Mouse (Mus musculus): Measurements from ENCODE around the gene Lonrf2. TPM values are rescaled to one million over a fixed set of nuclear protein-coding genes. Genes with fewer than 3 reads are reported as not detected.
A peak's percentile ranks its signal among the peaks of the same experiment; 100 is the strongest.

Lonrf2 gene
- total RNA-seq, 1 experiment from 2014 or later = 0.18 TPM

DNA sequence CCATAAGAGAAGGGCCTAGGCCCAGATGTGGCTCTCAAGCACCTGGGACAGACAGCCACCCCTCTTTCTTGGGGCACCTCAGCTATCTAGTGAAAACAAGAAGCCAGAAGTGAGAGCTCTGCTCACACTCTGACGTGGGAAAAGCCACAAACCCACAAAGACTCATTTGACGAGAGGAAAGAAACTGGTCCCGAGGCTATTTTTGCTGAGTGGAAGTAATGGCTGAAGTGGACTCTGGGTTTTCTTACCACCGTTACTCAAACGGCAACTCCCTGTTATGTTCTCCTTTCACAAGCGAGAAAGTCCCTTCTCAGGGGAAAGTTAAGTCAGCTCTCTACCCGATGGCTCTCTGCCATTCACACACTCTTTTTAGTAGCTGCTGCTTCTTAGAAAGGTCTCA lies 59.0 kb downstream of the Lonrf2 start:
- peak; percentile 77 for ATAC-seq (replicated peaks; ENCODE audit: low read depth, poor library complexity, severe bottlenecking)

DNA sequence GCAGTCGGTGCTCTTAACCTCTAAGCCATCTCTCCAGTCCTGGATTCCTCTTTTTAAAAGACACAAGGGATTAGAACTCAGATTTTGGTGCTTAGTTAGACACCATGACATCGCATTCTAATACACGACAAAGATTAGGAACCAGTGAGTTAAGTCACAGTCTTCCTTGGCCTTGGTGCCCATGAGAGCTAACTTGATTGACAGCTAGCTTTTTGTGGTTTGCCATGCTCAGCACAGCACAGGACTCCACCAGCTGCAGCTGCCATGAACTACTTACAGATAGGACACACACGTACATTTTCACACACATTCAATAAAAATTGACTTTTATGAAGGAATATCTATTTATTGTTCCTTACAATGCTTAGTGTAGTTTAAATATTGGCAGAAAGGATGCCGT lies 60.8 kb downstream of the Lonrf2 start:
- peak; percentile 55 for ATAC-seq (replicated peaks; ENCODE audit: low read depth, poor library complexity, severe bottlenecking)

DNA sequence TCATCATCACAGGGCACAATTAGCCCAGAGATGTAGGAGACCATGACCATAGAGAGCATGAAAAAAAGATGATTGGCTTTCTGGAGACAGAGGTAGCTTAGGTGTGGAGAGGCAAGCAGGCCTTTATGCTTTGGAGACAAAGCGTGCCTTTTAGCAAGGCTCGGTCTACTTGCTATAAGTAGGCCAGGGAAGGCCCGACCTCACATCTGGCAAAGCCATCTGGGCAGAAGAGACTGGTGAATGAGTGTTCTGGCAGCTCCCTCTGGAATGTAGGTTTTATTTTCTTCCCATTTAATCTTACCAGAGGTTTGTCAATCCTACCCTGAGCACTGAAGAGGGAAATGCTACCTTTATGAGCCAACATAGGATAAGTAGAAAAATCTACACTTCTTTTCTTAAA lies 65.8 kb downstream of the Lonrf2 start:
- no peak for ATAC-seq (replicated peaks; ENCODE audit: low read depth, poor library complexity, severe bottlenecking)

DNA sequence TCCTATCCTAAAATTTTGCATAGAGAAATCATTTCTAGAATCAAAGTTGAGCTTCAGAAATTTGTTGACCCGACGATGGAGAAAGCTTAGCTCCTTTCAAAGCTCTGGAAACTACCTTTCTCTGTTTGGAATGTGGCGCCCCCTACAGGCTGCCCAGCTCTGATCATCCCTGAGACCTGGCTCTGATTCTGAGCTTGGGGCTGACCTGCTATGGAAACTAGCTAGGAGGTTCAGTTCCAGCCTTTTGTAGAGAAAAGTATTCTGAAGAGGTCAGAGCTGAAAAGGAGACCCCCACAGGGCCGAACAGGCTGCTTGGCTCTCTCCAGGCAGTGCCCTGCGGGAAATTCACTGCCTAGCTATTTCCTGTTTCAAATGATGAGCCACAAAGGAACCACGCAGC lies 66.6 kb downstream of the Lonrf2 start:
- peak; percentile 29; the same call in 1 of the 2 replicates for ATAC-seq (replicated peaks; ENCODE audit: low read depth, poor library complexity, severe bottlenecking)

DNA sequence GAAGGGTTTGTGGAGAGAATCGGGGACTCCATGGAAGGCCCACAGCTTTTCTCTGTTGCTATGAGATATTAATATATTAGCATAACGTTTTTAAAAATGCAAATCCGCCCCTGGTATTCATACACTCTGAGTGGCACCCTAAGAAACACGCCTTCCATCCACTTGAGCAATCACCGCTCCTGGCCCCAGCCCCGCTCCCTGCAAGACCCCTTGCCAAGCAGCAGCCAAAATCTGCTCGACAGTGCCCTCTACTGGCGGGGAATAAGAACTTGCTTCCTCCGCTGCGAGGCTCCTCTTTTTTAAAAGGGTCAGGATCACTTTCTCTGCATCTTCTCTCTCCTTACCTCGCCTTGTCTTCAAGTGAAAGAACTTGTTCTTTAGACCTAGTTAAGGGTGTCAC lies 68.7 kb downstream of the Lonrf2 start:
- peak; percentile 67 for ATAC-seq (replicated peaks; ENCODE audit: low read depth, poor library complexity, severe bottlenecking)

DNA sequence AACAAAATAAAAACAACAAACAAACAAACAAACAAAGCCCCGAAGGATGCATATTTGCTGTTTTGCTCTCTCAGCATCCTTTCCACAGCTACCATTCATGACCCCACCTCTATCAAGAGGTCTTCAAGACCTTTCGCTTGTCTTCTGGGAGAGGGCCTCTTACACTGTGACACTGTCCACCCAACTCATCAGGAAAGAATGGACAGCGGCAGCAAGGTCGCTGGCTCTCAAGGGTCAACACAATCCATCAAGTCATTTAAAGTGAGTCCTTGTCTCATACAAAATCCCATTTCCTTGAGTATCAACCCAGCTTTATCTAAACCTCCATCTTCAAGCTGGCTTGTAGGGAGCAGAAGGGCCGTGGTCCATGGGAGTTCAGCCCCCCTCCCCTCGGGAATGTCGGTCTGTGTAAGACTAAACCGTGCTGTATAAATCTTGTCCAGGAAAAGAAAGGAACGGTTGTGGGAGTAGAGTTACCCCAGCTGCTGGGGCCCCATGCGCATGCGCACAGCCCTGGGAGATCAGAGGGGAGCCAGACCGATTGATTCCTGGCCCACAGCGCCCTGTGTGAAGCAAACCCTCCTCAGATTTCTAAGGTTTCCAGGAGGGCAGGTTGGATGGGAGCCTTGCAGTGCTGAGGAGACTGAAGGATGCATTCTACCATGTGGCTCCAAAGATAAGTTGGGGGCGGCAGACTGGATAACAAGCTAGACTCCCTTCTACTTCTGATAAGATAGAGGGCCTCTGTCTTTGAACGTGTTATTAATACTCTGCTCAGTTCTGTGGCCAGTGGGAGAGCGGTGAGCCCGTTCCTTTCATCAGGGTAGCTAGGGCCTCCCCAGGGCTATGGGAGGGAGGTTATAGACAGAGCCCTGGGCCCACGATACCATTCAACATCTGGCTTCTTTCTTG lies 69.6 kb downstream of the Lonrf2 start:
- ATAC-seq (replicated peaks; ENCODE audit: low read depth, poor library complexity, severe bottlenecking) = peak; percentile 74

DNA sequence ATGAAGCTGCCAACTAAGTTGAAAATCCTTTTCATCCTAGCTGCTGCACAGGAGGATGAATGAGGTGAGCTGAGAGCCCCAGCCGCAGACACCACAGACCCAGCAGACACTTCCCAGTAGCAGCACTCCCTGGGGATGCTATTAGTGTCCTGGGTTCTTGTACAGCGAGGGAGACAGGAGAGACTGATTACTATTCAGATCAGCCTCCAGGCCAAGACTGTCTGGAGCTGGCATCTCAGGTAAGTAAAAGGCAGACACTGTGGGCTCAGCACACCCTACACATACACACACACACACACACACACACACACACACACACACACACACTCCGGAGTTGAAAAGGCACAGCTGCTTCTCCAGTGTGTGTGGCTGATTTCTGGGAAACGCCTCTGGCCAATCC lies 70.3 kb downstream of the Lonrf2 start:
- no peak for ATAC-seq (replicated peaks; ENCODE audit: low read depth, poor library complexity, severe bottlenecking)

DNA sequence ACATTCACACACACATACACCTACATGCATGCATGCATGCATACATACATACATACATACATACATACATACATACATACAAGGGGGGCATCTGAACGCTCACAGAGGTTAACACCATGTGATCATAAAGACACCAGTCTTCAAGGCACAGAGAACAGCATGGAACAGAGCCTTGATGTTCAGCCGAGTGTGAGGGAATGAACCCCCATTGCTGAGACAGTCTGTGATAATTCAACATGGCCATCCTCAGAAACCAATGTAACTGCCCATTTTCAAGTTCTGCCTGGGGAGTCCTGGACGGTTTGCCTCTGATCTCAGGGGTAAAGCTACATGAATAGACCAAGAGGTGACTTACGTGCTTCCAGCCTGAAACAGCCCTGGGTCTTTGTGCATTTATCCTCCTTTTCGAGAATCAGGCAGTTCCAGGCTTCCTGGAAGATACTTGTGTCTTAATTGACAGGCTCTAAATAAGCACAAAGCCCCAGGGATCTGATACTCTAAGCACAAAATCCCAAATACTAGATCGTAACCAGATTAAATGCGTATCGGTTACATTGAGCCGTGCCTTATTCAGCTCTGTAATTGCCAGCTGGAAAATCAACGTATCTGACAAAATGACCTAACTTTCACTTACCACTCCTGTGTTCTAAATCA lies 72.4 kb downstream of the Lonrf2 start:
- ATAC-seq (replicated peaks; ENCODE audit: low read depth, poor library complexity, severe bottlenecking) = no peak

DNA sequence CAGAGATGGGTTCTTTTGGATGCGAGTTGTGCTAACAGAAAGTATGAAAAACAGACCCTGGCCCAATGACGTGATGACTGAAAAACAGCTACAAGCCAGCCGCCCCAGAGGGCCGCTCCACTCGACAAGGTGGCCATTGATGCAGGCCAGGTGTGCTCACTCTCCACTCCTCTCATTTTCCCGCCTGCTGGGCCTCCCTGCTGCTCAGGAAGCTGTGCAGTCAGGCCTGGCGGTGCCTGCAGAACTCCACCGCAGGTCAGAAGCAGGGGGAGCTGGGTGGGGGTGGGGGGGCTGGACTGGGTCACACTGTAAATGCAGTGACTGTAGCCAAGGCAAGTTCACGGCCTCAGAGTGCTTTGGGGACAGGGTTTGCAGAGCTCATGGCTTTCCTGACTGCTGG lies 76.1 kb downstream of the Lonrf2 start:
- no peak for ATAC-seq (replicated peaks; ENCODE audit: low read depth, poor library complexity, severe bottlenecking)

DNA sequence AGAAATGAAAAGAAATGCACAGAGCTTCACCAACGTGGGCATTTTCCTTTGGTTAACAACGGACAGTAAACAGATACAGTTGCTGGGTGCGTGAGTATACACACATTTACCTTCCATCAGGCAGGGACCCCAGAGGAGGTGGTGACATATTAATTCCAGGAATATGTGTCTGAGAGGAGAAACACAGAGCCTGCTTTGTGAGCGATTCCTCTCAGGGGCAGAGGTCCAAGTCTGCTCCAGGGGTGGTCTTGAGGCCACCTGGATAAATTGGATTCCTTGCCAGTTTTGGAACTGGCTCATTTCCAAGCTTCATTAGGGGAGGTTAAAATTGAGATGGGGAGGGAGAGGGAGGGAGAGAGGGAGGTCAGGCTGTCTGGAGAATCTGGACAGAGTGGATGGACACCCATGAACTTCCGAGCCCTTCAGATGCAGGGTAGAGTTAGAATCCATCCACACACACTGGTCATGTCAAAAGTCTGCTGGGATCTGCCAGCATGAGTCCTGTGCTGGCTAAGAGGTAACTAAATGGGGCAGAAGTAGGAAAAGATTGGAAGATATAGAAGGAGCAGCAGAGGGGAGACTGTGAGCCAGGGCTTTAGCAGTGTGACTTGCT lies 78.6 kb downstream of the Lonrf2 start:
- no peak for ATAC-seq (replicated peaks; ENCODE audit: low read depth, poor library complexity, severe bottlenecking)

DNA sequence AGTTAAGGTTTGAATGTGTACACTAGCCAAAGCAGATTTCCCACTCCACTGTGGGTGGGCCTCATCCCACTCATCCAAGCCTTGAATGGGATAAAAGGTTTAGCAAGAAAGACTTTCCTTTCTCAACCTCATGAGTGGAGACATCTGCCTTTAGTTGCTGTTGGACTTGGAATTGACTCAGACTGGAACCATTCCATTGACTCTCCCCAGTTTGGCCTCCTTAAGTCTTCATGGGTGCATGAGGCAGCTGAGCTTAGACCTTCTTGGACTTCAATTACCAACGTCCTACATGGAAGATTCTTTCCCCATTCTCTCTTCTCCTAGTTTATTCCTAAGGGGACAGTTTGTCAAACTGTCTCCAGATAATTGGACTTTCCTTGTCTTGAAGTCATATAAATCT lies 92.6 kb downstream of the Lonrf2 start:
- ATAC-seq (replicated peaks; ENCODE audit: low read depth, poor library complexity, severe bottlenecking) = no peak

Other genes starting within 250 kb of the Lonrf2 start
- 99.9 and 115 TPM in 2 replicates for gene Aff3, start 171.8 kb downstream of the Lonrf2 start, total RNA-seq (2017)
- 3.5 TPM in 2 replicates for gene Chst10, start 61.5 kb upstream of the Lonrf2 start, total RNA-seq (2017)
- not detected in 2 replicates for gene Nms, start 102.4 kb upstream of the Lonrf2 start, total RNA-seq (2017)
- 40.8 and 83.4 TPM in 2 replicates for gene Pdcl3, start 148.9 kb upstream of the Lonrf2 start, total RNA-seq (2017)

Data from common myeloid progenitor, adult 5-6 weeks (primary cell).